Mouse (Mus musculus): ENCODE data around the gene Rnft2. TPM values are rescaled to one million over a fixed set of nuclear protein-coding genes. Genes with fewer than 3 reads are reported as not detected.

Gene Rnft2
- polyA plus RNA-seq, 1 experiment: 7.8 TPM

- H3K36me3 ChIP-seq (ENCODE audit: control insufficient read depth, insufficient read depth, low read length, poor library complexity, severe bottlenecking): no peaks in the 10 kb centered on the region
- H3K27me3 ChIP-seq (ENCODE audit: control insufficient read depth, insufficient read depth, low read length, poor library complexity, severe bottlenecking): no peaks in the 10 kb centered on the region
- no peaks in the 10 kb centered on the region for H3K4me1 ChIP-seq (ENCODE audit: control insufficient read depth, insufficient read depth, low read length)
- H3K9ac ChIP-seq (ENCODE audit: low read depth, poor library complexity, severe bottlenecking): no peak overlapping the region
- TF ChIP-seq CTCF (IDR thresholded peaks at IDR 0.05; ENCODE audit: low read depth, low read length) (no peak), EP300 (IDR thresholded peaks at IDR 0.05; ENCODE audit: insufficient read depth, low read depth, low read length) (no peak), POLR2A (IDR thresholded peaks at IDR 0.05; ENCODE audit: insufficient read depth, low read length) (no peak)
- no peak overlapping the region for H3K27ac ChIP-seq (ENCODE audit: insufficient read depth, low read length)
- no peak overlapping the region for H3K4me3 ChIP-seq (ENCODE audit: low read depth, low read length)
- H3K9me3 ChIP-seq (replicated peaks; ENCODE audit: control insufficient read depth, insufficient read depth, low read length, poor library complexity, severe bottlenecking): no peaks in the 10 kb centered on the region
These were observed 2.5 kb upstream of the Rnft2 start for GRCm38 (mm10) chr5:118247378-118247777.

DNA sequence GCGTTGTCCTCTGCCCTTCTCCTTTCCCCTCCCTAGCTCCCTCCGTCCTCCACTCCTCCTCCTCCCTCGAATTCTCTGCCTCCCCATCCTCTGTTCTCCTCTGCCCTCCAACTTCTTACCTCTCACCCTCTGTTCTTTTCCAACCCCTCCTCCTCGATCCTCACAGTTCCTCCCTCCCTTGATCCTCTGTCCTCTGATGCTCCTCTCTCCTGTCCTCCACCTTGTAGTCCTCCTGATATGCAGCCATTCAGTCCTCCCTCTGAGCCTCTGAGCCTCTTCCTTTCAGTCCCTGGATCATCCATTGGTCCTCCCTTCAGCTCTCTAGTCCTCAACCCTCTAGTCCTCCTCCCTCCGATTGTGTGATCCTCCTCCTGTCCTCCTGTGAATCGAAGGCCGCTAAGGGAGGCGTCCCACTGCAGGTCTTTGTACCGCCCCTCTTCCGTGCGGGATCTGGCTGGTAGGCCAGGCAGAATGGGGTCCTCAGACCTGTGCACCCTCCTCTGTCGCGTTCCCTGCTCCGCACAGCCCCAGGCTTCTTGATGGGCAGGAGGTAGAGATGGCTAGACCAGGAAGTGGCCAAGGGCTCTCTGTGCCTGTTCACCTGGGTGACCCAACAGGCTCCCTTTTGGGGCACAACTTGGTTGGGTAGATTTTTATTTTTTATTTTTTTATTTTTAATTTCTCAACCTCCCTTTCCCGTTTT is 841 bp upstream of the Rnft2 start:
- Histone ChIP-seq H3K9ac (ENCODE audit: low read depth, poor library complexity, severe bottlenecking) (peak overlapping the region; percentile 35), H3K4me1 (ENCODE audit: control insufficient read depth, insufficient read depth, low read length) (no peaks in the 10 kb centered on the region), H3K27ac (ENCODE audit: insufficient read depth, low read length) (peak overlapping the region; percentile 31), H3K9me3 (replicated peaks; ENCODE audit: control insufficient read depth, insufficient read depth, low read length, poor library complexity, severe bottlenecking) (no peaks in the 10 kb centered on the region), H3K36me3 (ENCODE audit: control insufficient read depth, insufficient read depth, low read length, poor library complexity, severe bottlenecking) (no peaks in the 10 kb centered on the region), H3K27me3 (ENCODE audit: control insufficient read depth, insufficient read depth, low read length, poor library complexity, severe bottlenecking) (no peaks in the 10 kb centered on the region), H3K4me3 (ENCODE audit: low read depth, low read length) (peak overlapping the region; percentile 84)
- TF ChIP-seq EP300 (IDR thresholded peaks at IDR 0.05; ENCODE audit: insufficient read depth, low read depth, low read length): no peak
- TF ChIP-seq CTCF (IDR thresholded peaks at IDR 0.05; ENCODE audit: low read depth, low read length): no peak
- no peak for TF ChIP-seq POLR2A (IDR thresholded peaks at IDR 0.05; ENCODE audit: insufficient read depth, low read length)

DNA sequence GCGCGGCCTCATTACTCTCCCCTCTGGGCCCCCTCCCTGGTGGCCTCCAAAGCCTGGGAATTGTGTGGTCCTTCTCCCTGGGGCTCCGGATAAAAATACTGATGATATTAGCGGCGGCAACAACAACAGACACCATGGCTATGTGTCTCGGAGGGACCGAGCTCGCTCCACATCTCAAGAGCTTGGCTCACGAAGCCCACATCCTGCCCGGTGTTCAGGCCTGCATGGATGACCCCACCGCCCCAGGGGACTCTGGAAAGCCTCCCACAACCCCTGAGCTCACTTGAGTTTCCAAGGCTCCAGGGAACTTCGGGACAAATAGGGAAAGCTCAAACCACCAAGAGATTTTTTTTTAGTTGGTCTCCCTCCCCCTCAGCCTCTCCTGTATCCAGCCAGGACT is 5.2 kb downstream of the Rnft2 start:
- H3K36me3 ChIP-seq (ENCODE audit: control insufficient read depth, insufficient read depth, low read length, poor library complexity, severe bottlenecking): no peaks in the 10 kb centered on the region
- H3K27me3 ChIP-seq (ENCODE audit: control insufficient read depth, insufficient read depth, low read length, poor library complexity, severe bottlenecking): no peaks in the 10 kb centered on the region
- H3K9me3 ChIP-seq (replicated peaks; ENCODE audit: control insufficient read depth, insufficient read depth, low read length, poor library complexity, severe bottlenecking): no peaks in the 10 kb centered on the region
- no peak overlapping the region for H3K9ac ChIP-seq (ENCODE audit: low read depth, poor library complexity, severe bottlenecking)
- H3K4me1 ChIP-seq (ENCODE audit: control insufficient read depth, insufficient read depth, low read length): no peaks in the 10 kb centered on the region
- H3K4me3 ChIP-seq (ENCODE audit: low read depth, low read length): no peak overlapping the region
- H3K27ac ChIP-seq (ENCODE audit: insufficient read depth, low read length): no peak overlapping the region
- TF ChIP-seq CTCF (IDR thresholded peaks at IDR 0.05; ENCODE audit: low read depth, low read length): no peak
- TF ChIP-seq EP300 (IDR thresholded peaks at IDR 0.05; ENCODE audit: insufficient read depth, low read depth, low read length): no peak
- no peak for TF ChIP-seq POLR2A (IDR thresholded peaks at IDR 0.05; ENCODE audit: insufficient read depth, low read length)

DNA sequence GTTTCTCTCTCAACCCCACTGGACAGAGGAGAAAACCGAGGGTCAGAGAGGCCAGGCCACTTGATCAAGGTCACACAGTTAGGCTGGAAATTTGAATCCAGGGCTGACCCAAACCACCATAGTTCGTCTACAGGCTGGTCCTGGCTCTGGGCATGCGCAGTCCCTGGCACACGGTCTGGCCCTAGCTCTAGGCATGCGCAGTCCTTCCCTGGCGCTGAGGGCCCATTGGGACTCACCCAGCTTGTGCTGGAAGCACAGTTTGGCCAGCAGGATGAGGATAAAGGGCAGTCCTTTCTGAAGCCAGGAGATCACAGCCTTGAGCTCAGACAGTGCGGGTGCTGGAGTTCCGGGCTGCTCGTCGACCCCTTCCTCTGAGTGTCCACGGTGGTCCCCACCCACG is 8.0 kb downstream of the Rnft2 start:
- H3K4me3 ChIP-seq (ENCODE audit: low read depth, low read length): peak overlapping the region; percentile 14
- no peaks in the 10 kb centered on the region for H3K36me3 ChIP-seq (ENCODE audit: control insufficient read depth, insufficient read depth, low read length, poor library complexity, severe bottlenecking)
- TF ChIP-seq POLR2A (IDR thresholded peaks at IDR 0.05; ENCODE audit: insufficient read depth, low read length): no peak
- no peak for TF ChIP-seq CTCF (IDR thresholded peaks at IDR 0.05; ENCODE audit: low read depth, low read length)
- TF ChIP-seq EP300 (IDR thresholded peaks at IDR 0.05; ENCODE audit: insufficient read depth, low read depth, low read length): no peak
- H3K27ac ChIP-seq (ENCODE audit: insufficient read depth, low read length): no peak overlapping the region
- H3K9me3 ChIP-seq (replicated peaks; ENCODE audit: control insufficient read depth, insufficient read depth, low read length, poor library complexity, severe bottlenecking): no peaks in the 10 kb centered on the region
- H3K9ac ChIP-seq (ENCODE audit: low read depth, poor library complexity, severe bottlenecking): peak overlapping the region; percentile 24
- H3K27me3 ChIP-seq (ENCODE audit: control insufficient read depth, insufficient read depth, low read length, poor library complexity, severe bottlenecking): no peaks in the 10 kb centered on the region
- H3K4me1 ChIP-seq (ENCODE audit: control insufficient read depth, insufficient read depth, low read length): no peaks in the 10 kb centered on the region

- no peaks in the 10 kb centered on the region for H3K4me1 ChIP-seq (ENCODE audit: control insufficient read depth, insufficient read depth, low read length)
- no peaks in the 10 kb centered on the region for H3K36me3 ChIP-seq (ENCODE audit: control insufficient read depth, insufficient read depth, low read length, poor library complexity, severe bottlenecking)
- H3K27ac ChIP-seq (ENCODE audit: insufficient read depth, low read length): no peak overlapping the region
- H3K27me3 ChIP-seq (ENCODE audit: control insufficient read depth, insufficient read depth, low read length, poor library complexity, severe bottlenecking): no peaks in the 10 kb centered on the region
- no peak for TF ChIP-seq EP300 (IDR thresholded peaks at IDR 0.05; ENCODE audit: insufficient read depth, low read depth, low read length)
- TF ChIP-seq CTCF (IDR thresholded peaks at IDR 0.05; ENCODE audit: low read depth, low read length): no peak
- no peak for TF ChIP-seq POLR2A (IDR thresholded peaks at IDR 0.05; ENCODE audit: insufficient read depth, low read length)
- H3K9me3 ChIP-seq (replicated peaks; ENCODE audit: control insufficient read depth, insufficient read depth, low read length, poor library complexity, severe bottlenecking): no peaks in the 10 kb centered on the region
- no peak overlapping the region for H3K9ac ChIP-seq (ENCODE audit: low read depth, poor library complexity, severe bottlenecking)
- no peak overlapping the region for H3K4me3 ChIP-seq (ENCODE audit: low read depth, low read length)
These were observed 14.8 kb downstream of the Rnft2 start for GRCm38 (mm10) chr5:118230071-118230611.

- Histone ChIP-seq H3K27ac (ENCODE audit: insufficient read depth, low read length) (no peak overlapping the region), H3K9ac (ENCODE audit: low read depth, poor library complexity, severe bottlenecking) (no peak overlapping the region), H3K4me1 (ENCODE audit: control insufficient read depth, insufficient read depth, low read length) (no peaks in the 10 kb centered on the region), H3K36me3 (ENCODE audit: control insufficient read depth, insufficient read depth, low read length, poor library complexity, severe bottlenecking) (no peaks in the 10 kb centered on the region), H3K4me3 (ENCODE audit: low read depth, low read length) (no peak overlapping the region), H3K27me3 (ENCODE audit: control insufficient read depth, insufficient read depth, low read length, poor library complexity, severe bottlenecking) (no peaks in the 10 kb centered on the region), H3K9me3 (replicated peaks; ENCODE audit: control insufficient read depth, insufficient read depth, low read length, poor library complexity, severe bottlenecking) (no peaks in the 10 kb centered on the region)
- no peak for TF ChIP-seq EP300 (IDR thresholded peaks at IDR 0.05; ENCODE audit: insufficient read depth, low read depth, low read length)
- no peak for TF ChIP-seq CTCF (IDR thresholded peaks at IDR 0.05; ENCODE audit: low read depth, low read length)
- TF ChIP-seq POLR2A (IDR thresholded peaks at IDR 0.05; ENCODE audit: insufficient read depth, low read length): no peak
These were observed 21.7 kb downstream of the Rnft2 start for GRCm38 (mm10) chr5:118223142-118223757.

Data from ES-Bruce4 (cell line).